Mouse (Mus musculus): ENCODE measurements around the gene Irak1. TPM values are rescaled to one million over a fixed set of nuclear protein-coding genes. Genes with fewer than 3 reads are reported as not detected.

The Irak1 gene
- polyA plus RNA-seq, 1 experiment from 2014 or later, result 53.9 TPM

DNA sequence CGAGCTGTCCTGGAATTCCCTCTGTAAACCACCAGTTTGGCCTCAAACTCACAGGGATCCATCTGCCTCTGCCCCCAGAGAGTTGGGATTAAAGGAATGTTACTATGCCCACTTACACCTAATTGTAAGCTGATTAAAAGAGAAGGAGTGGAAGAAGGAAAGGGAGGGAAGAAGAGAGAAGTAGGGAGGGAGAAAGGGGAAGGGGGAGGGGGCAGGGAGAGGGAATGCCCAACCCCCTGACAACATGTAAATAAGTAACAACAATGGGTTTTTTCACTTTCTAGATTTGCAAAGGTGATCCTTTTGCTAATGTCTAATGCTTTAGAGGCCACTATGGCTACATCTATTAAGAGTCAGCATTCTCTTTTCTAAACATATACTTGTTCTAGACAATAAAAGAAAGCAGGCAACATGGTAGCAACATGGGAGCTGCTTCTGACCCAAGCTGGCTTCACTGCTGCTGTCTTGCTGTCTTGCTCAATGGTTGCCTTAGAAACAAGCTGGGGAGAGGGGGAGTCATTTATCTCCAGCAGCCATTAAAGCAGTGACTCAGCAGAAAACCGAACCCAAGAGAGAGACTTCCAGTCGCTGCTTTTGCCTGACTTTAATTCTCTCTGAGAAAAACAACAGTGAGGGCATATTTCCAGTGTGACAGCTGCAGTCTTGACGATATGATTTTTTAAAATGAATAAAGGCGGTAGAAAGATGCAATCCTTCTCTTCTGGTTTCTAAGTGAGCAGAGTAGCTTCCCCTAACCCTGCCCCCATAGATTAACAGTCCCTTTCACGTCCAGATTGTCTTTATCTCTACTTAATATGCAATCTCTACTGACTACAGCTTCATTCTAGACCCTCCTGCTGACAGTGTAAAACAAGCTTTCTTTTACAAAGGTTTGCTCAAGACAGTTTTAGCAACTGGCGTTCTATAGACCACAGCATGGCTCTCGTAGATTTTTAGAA is 24.5 kb downstream of the Irak1 start:
- no peaks in the 10 kb centered on the region for H3K36me3 ChIP-seq
- no peak overlapping the region for H3K27ac ChIP-seq
- H3K9me3 ChIP-seq, result no peaks in the 10 kb centered on the region
- no peaks in the 10 kb centered on the region for H3K27me3 ChIP-seq (replicated peaks)
- H3K9ac ChIP-seq, result no peak overlapping the region
- H3K4me2 ChIP-seq (replicated peaks), result no peak overlapping the region
- no peaks in the 10 kb centered on the region for H3K4me1 ChIP-seq (replicated peaks)
- WGBS, result 28% methylated on average over 8 of the region's 8 CpGs
- no peak overlapping the region for H3K4me3 ChIP-seq (replicated peaks)
- ATAC-seq, result peak; percentile 79

GRCm38 (mm10) chrX:73977783-73978182 is 45.9 kb downstream of the Irak1 start:
- H3K9ac ChIP-seq, result no peak overlapping the region
- H3K4me2 ChIP-seq (replicated peaks), result no peak overlapping the region
- no peaks in the 10 kb centered on the region for H3K9me3 ChIP-seq
- no peak overlapping the region for H3K27ac ChIP-seq
- WGBS, result 63% methylated on average over 1 of the region's 1 CpGs
- no peak for ATAC-seq
- no peaks in the 10 kb centered on the region for H3K27me3 ChIP-seq (replicated peaks)
- no peaks in the 10 kb centered on the region for H3K4me1 ChIP-seq (replicated peaks)
- H3K4me3 ChIP-seq (replicated peaks), result no peak overlapping the region
- H3K36me3 ChIP-seq, result no peaks in the 10 kb centered on the region

DNA sequence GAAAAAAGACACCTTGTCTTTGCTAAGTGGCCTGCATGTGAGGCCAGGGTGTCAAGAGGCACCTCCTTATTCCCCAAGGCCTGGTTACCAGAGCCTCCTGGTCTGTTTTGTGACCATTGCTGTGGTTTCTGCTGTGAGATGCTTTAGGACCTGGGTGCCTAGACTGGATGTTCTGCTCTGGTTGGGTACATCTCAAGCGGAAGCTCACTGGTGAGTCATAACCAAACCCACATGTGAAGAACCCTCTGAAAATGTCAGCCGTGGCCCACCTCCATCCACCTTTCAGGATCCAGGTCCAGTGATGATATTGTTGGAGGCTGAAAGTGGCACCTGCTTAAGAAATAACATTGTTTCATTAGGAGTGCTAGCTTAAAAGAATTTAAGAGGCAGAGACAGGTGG is 47.4 kb downstream of the Irak1 start:
- 91% methylated on average over 2 of the region's 2 CpGs for WGBS
- Histone ChIP-seq H3K4me2 (replicated peaks) (no peak overlapping the region), H3K4me3 (replicated peaks) (no peak overlapping the region), H3K27me3 (replicated peaks) (no peaks in the 10 kb centered on the region), H3K27ac (no peak overlapping the region), H3K9me3 (no peaks in the 10 kb centered on the region), H3K4me1 (replicated peaks) (no peaks in the 10 kb centered on the region), H3K36me3 (no peaks in the 10 kb centered on the region), H3K9ac (no peak overlapping the region)
- no peak for ATAC-seq

- H3K4me1 ChIP-seq (replicated peaks), result no peaks in the 10 kb centered on the region
- H3K4me2 ChIP-seq (replicated peaks), result no peak overlapping the region
- H3K27me3 ChIP-seq (replicated peaks), result no peaks in the 10 kb centered on the region
- no peak for ATAC-seq
- no peak overlapping the region for H3K9ac ChIP-seq
- no peaks in the 10 kb centered on the region for H3K9me3 ChIP-seq
- H3K36me3 ChIP-seq, result no peaks in the 10 kb centered on the region
- no peak overlapping the region for H3K27ac ChIP-seq
- 78% methylated on average over 4 of the region's 4 CpGs for WGBS
- H3K4me3 ChIP-seq (replicated peaks), result no peak overlapping the region
These were observed 50.9 kb downstream of the Irak1 start for GRCm38 (mm10) chrX:73972774-73973173.

DNA sequence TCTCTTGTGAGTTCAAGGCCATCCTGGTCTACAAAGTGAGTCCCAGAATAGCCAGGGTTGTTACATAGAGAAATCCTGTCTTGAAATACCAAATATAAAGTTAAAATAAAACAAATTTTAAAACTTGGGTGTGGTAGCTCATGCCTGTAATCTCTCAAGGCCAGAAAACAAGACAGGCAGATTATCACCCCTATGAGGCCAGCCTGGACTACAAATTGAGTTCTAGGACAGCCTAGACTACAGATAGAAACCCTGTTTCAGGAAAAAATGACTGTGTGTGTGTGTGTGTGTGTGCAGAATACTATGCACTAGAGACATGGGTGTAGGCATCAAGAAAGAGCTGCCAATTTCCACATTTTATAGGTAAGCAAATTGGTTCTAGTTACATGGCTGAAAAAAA is 52.9 kb downstream of the Irak1 start:
- no peaks in the 10 kb centered on the region for H3K9me3 ChIP-seq
- no peak for ATAC-seq
- no peaks in the 10 kb centered on the region for H3K27me3 ChIP-seq (replicated peaks)
- no peak overlapping the region for H3K4me3 ChIP-seq (replicated peaks)
- H3K4me2 ChIP-seq (replicated peaks), result no peak overlapping the region
- no peaks in the 10 kb centered on the region for H3K4me1 ChIP-seq (replicated peaks)
- H3K36me3 ChIP-seq, result no peaks in the 10 kb centered on the region
- H3K27ac ChIP-seq, result no peak overlapping the region
- no peak overlapping the region for H3K9ac ChIP-seq

GRCm38 (mm10) chrX:73969729-73970128 is 54.0 kb downstream of the Irak1 start:
- H3K36me3 ChIP-seq, result no peaks in the 10 kb centered on the region
- no peaks in the 10 kb centered on the region for H3K9me3 ChIP-seq
- H3K4me1 ChIP-seq (replicated peaks), result no peaks in the 10 kb centered on the region
- H3K27me3 ChIP-seq (replicated peaks), result no peaks in the 10 kb centered on the region
- no peak overlapping the region for H3K4me3 ChIP-seq (replicated peaks)
- H3K4me2 ChIP-seq (replicated peaks), result no peak overlapping the region
- ATAC-seq, result no peak
- WGBS, result 83% methylated on average over 2 of the region's 2 CpGs
- no peak overlapping the region for H3K9ac ChIP-seq
- no peak overlapping the region for H3K27ac ChIP-seq

GRCm38 (mm10) chrX:73969167-73969566 is 54.6 kb downstream of the Irak1 start:
- Histone ChIP-seq H3K4me1 (replicated peaks) (peaks cover 3% of the 10 kb centered on the region; the same call in 1 of the 2 replicates), H3K9me3 (no peaks in the 10 kb centered on the region), H3K4me3 (replicated peaks) (no peak overlapping the region), H3K27ac (no peak overlapping the region), H3K27me3 (replicated peaks) (no peaks in the 10 kb centered on the region), H3K36me3 (no peaks in the 10 kb centered on the region), H3K9ac (no peak overlapping the region), H3K4me2 (replicated peaks) (no peak overlapping the region)
- no peak for ATAC-seq
- 80% methylated on average over 1 of the region's 1 CpGs for WGBS

- no peaks in the 10 kb centered on the region for H3K27me3 ChIP-seq (replicated peaks)
- 13% methylated on average over 60 of the region's 60 CpGs for WGBS
These were observed 56.3 kb downstream of the Irak1 start for GRCm38 (mm10) chrX:73967177-73968075.

DNA sequence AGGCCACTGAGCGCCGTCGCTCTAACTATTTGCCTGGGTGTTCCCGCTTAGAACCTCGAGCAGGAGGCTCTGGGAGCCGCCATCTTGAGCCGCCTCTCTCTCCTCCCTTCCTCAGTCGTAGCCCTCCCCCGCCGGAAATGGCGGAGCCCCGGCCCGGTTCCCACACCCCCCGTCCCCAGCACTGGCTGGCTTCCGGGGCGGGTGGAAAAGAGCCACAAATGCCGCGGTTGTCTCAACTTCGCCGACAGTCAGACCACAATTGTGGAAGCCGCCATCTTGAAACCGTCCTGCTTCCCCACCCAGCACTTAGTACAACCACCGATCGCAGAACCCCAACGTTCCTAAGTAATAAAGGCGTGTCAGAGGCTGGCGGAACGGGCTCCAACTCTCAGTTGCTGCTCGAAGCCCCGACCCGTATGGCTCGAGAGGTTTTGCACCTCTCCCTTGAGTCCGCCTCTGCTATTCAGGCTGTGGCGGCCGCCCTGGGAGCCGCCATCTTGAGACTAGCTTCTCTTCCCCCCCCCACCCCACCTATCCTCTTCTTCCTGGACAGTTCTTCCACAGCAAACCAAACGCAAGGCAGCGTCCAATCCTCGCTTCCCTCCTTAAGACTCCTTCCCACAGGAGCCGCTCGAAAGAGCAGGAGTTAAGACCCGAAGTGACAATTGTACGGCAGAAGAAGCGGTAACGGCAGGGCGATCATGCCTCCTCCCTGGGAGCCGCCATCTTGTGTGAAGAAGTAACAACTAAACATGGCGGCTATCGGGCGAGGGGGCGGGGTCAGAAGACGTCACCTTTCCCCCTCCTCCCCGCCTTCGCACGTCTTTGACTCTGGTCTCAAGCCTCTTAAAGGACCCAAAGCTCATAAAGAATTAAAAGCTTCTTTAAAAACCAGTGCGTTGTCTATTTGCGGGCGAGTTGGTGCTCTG is 57.2 kb downstream of the Irak1 start, which contains the start of gene Hcfc1:
Gene Hcfc1, minus strand, starts transcription at position 110 of the 929 bp plus-strand sequence.
- H3K4me3 ChIP-seq (replicated peaks), result peak within 1 kb of the TSS; percentile 58
- no peaks in the 10 kb centered on the region for H3K36me3 ChIP-seq
- WGBS, result 15% methylated on average over 58 of the region's 58 CpGs

More at GRCm38 (mm10) chrX:73967177-73968075, 56.3 kb downstream of the Irak1 start:
- Histone ChIP-seq H3K9ac (peak overlapping the region; percentile 69), H3K4me2 (replicated peaks) (peak overlapping the region; percentile 51), H3K9me3 (no peaks in the 10 kb centered on the region), H3K36me3 (no peaks in the 10 kb centered on the region), H3K27ac (peak overlapping the region; percentile 98), H3K4me1 (replicated peaks) (peaks cover 5% of the 10 kb centered on the region; the same call in 1 of the 2 replicates), H3K4me3 (replicated peaks) (peak overlapping the region; percentile 58)
- peak; percentile 87 for ATAC-seq

GRCm38 (mm10) chrX:73965307-73965706 is 58.4 kb downstream of the Irak1 start:
- peak overlapping the region; percentile 75 for H3K4me2 ChIP-seq (replicated peaks)
- ATAC-seq, result no peak
- peak overlapping the region; percentile 69 for H3K9ac ChIP-seq
- 20% methylated on average over 20 of the region's 20 CpGs for WGBS
- peaks cover 5% of the 10 kb centered on the region; the same call in 1 of the 2 replicates for H3K4me1 ChIP-seq (replicated peaks)
- H3K27me3 ChIP-seq (replicated peaks), result no peaks in the 10 kb centered on the region
- no peaks in the 10 kb centered on the region for H3K36me3 ChIP-seq
- H3K27ac ChIP-seq, result peak overlapping the region; percentile 98; the same call in 1 of the 2 replicates
- H3K4me3 ChIP-seq (replicated peaks), result peak overlapping the region; percentile 58
- no peaks in the 10 kb centered on the region for H3K9me3 ChIP-seq

More for the DNA sequence above, 57.2 kb downstream of the Irak1 start, which contains the start of gene Hcfc1:
- peak within 1 kb of the TSS; percentile 98 for H3K27ac ChIP-seq
- peak; percentile 78 for ATAC-seq
- peak within 1 kb of the TSS; percentile 75 for H3K4me2 ChIP-seq (replicated peaks)
- no peaks in the 10 kb centered on the region for H3K27me3 ChIP-seq (replicated peaks)
- H3K9ac ChIP-seq, result peak within 1 kb of the TSS; percentile 69
- peaks cover 5% of the 10 kb centered on the region; the same call in 1 of the 2 replicates for H3K4me1 ChIP-seq (replicated peaks)
- H3K9me3 ChIP-seq, result no peaks in the 10 kb centered on the region

GRCm38 (mm10) chrX:73964363-73964762 is 59.4 kb downstream of the Irak1 start:
- Histone ChIP-seq H3K27me3 (replicated peaks) (no peaks in the 10 kb centered on the region), H3K4me2 (replicated peaks) (peak overlapping the region; percentile 75), H3K4me1 (replicated peaks) (peaks cover 5% of the 10 kb centered on the region; the same call in 1 of the 2 replicates), H3K27ac (peak overlapping the region; percentile 54; the same call in 1 of the 2 replicates), H3K9me3 (no peaks in the 10 kb centered on the region), H3K9ac (peak overlapping the region; percentile 69; the same call in 1 of the 2 replicates), H3K4me3 (replicated peaks) (peak overlapping the region; percentile 58), H3K36me3 (no peaks in the 10 kb centered on the region)
- WGBS, result 19% methylated on average over 3 of the region's 3 CpGs
- no peak for ATAC-seq

Data from intestine, embryonic 15.5 days (tissue).